Comparison of ENCODE assay signal across 11 mouse cellular contexts in genomic region chr1:172617365-172618076, GRCm38 (mm10). TPM values are rescaled to one million over a fixed set of nuclear protein-coding genes. Genes with fewer than 3 reads are reported as not detected.
DNase-seq lines count a peak whose midpoint lies in the region; ATAC-seq lines count a peak whose summit lies in the region.
"Had no signal": no experiment of that assay in that cellular context is flagged by ENCODE, and none has a peak within 500 bp of the region (broad histone marks: within the 10 kb centered on the region; RNA-seq: fewer than 3 reads in every experiment).

No protein-coding gene starts in this region.

- 41% methylated on average over 14 of the region's 14 CpGs for WGBS in heart, embryonic 11.5 days (ENCODE audit: insufficient replicate concordance)
- WGBS in hindbrain, embryonic 13.5 days: 18% methylated on average over 14 of the region's 14 CpGs
- WGBS in midbrain, embryonic 14.5 days: 43% methylated on average over 14 of the region's 14 CpGs

- H3K4me3 ChIP-seq in heart, embryonic 11.5 days (ENCODE audit: low read depth, low read length): peak overlapping the region; percentile 25; the same call in 1 of the 2 replicates
- H3K4me3 ChIP-seq in hindbrain, embryonic 13.5 days: peak overlapping the region; percentile 47
- no peak overlapping the region; the same call in 1 of the 2 replicates for H3K4me3 ChIP-seq in midbrain, embryonic 14.5 days (replicated peaks; ENCODE audit: low read depth, low read length)

- H3K4me1 ChIP-seq in heart, embryonic 11.5 days (ENCODE audit: control insufficient read depth, insufficient read depth, low read length): peaks cover 3% of the 10 kb centered on the region; the same call in 1 of the 2 replicates
- H3K4me1 ChIP-seq in hindbrain, embryonic 13.5 days (replicated peaks): peaks cover 15% of the 10 kb centered on the region
- peaks cover 16% of the 10 kb centered on the region for H3K4me1 ChIP-seq in midbrain, embryonic 14.5 days (ENCODE audit: control insufficient read depth, insufficient read depth, low read length)

- intact Hi-C loops in heart, postnatal 10 days (cut with DNase I): loop anchor here (5.0 kb wide), 1 partner anchor 205 kb away; no protein-coding TSS in a partner anchor

- H3K36me3 ChIP-seq in heart, embryonic 11.5 days (ENCODE audit: control insufficient read depth, insufficient read depth, low read length): no peaks in the 10 kb centered on the region
- H3K36me3 ChIP-seq in hindbrain, embryonic 13.5 days: no peaks in the 10 kb centered on the region
- no peaks in the 10 kb centered on the region for H3K36me3 ChIP-seq in midbrain, embryonic 14.5 days (ENCODE audit: control insufficient read depth, insufficient read depth, low read length)

- no peak overlapping the region for H3K9ac ChIP-seq in heart, embryonic 11.5 days (ENCODE audit: low read depth, low read length)
- H3K9ac ChIP-seq in hindbrain, embryonic 13.5 days: peak overlapping the region; percentile 75; the same call in 1 of the 2 replicates
- no peak overlapping the region for H3K9ac ChIP-seq in midbrain, embryonic 14.5 days (replicated peaks; ENCODE audit: low read length)

- H3K4me2 ChIP-seq in heart, embryonic 11.5 days: peak overlapping the region; percentile 67
- peak overlapping the region; percentile 79 for H3K4me2 ChIP-seq in hindbrain, embryonic 13.5 days
- H3K4me2 ChIP-seq in midbrain, embryonic 14.5 days (ENCODE audit: low read length): peak overlapping the region; percentile 71

- H3K27ac ChIP-seq in heart, embryonic 11.5 days (ENCODE audit: low read depth, low read length): no peak overlapping the region
- no peak overlapping the region for H3K27ac ChIP-seq in hindbrain, embryonic 13.5 days
- no peak overlapping the region for H3K27ac ChIP-seq in midbrain, embryonic 14.5 days (replicated peaks; ENCODE audit: low read depth, low read length)

- DNase-seq in heart, postnatal 10 days: no peak
- DNase-seq in embryo, embryonic 10.5 days (ENCODE audit: low spot score): peak; percentile 69
- no peak for DNase-seq in midbrain, embryonic 14.5 days
- DNase-seq in natural killer cell, adult 2 months (ENCODE audit: low spot score in 2 of 2): no peak
- no peak for DNase-seq in ovary, postnatal 14 days (ENCODE audit: low spot score)
- DNase-seq: kidney, adult 8-10 months had no signal

- H3K9me3 ChIP-seq in heart, embryonic 11.5 days (replicated peaks; ENCODE audit: control insufficient read depth, low read length): no peaks in the 10 kb centered on the region
- H3K9me3 ChIP-seq in hindbrain, embryonic 13.5 days: no peaks in the 10 kb centered on the region
- H3K9me3 ChIP-seq in midbrain, embryonic 14.5 days (ENCODE audit: control insufficient read depth, low read length): no peaks in the 10 kb centered on the region

- ATAC-seq in heart, embryonic 11.5 days (replicated peaks; ENCODE audit: insufficient number of reproducible peaks, low FRiP score, low TSS enrichment): no peak
- peak; percentile 60 for ATAC-seq in hindbrain, embryonic 13.5 days (ENCODE audit: low FRiP score)
- peak; percentile 15; the same call in 1 of the 2 replicates for ATAC-seq in midbrain, embryonic 14.5 days (ENCODE audit: low FRiP score, low TSS enrichment)
- no peak for ATAC-seq in megakaryocyte progenitor cell, adult 5-6 weeks (replicated peaks; ENCODE audit: poor library complexity)

- no peaks in the 10 kb centered on the region for H3K27me3 ChIP-seq in heart, embryonic 11.5 days (ENCODE audit: control insufficient read depth, insufficient read depth, low read length)
- no peaks in the 10 kb centered on the region for H3K27me3 ChIP-seq in hindbrain, embryonic 13.5 days
- no peaks in the 10 kb centered on the region for H3K27me3 ChIP-seq in midbrain, embryonic 14.5 days (ENCODE audit: control insufficient read depth, insufficient read depth, low read length)

RNA-seq across cellular contexts. Expression of gene Fcrl6, which starts 15.2 kb away (rescaled TPM):
- polyA plus RNA-seq in heart, embryonic 11.5 days (2014; fragmentation: Nextera tagmentation; extraction: Ambion mirVana): not detected in 2 replicates
- total RNA-seq in heart, postnatal 10 days (2021): not detected
- not detected in 2 replicates for polyA plus RNA-seq in hindbrain, embryonic 13.5 days (2015; fragmentation: Nextera tagmentation; extraction: Ambion mirVana)
- 0.14 TPM in 1 of 2 replicates, not detected in the other for polyA plus RNA-seq in midbrain, embryonic 14.5 days (2014; fragmentation: Nextera tagmentation; extraction: Ambion mirVana)
- not detected in 2 replicates for total RNA-seq in megakaryocyte progenitor cell, adult 5-6 weeks (2015)
- not detected in 2 replicates for total RNA-seq in megakaryocyte progenitor cell, adult 5-6 weeks (2017)
- total RNA-seq: megakaryocyte, adult 5-6 weeks had no signal
- polyA plus RNA-seq: small intestine, adult 2 months had no signal

RNA-seq across cellular contexts. Expression of gene Dusp23, which starts 15.2 kb away (rescaled TPM):
- 11.8 and 14.5 TPM in 2 replicates for polyA plus RNA-seq in heart, embryonic 11.5 days (2014; fragmentation: Nextera tagmentation; extraction: Ambion mirVana)
- 1 to 10 TPM; 6.3 to 6.8 TPM for total RNA-seq in heart, postnatal 10 days (2021)
- polyA plus RNA-seq in hindbrain, embryonic 13.5 days (2015; fragmentation: Nextera tagmentation; extraction: Ambion mirVana): 8.9 and 11.0 TPM in 2 replicates
- 6.3 and 8.7 TPM in 2 replicates for polyA plus RNA-seq in midbrain, embryonic 14.5 days (2014; fragmentation: Nextera tagmentation; extraction: Ambion mirVana)
- total RNA-seq in megakaryocyte progenitor cell, adult 5-6 weeks (2015): 18.0 and 21.6 TPM in 2 replicates
- total RNA-seq in megakaryocyte progenitor cell, adult 5-6 weeks (2017): 2.5 and 3.5 TPM in 2 replicates

RNA-seq across cellular contexts. Expression of gene Slamf8, which starts 27.2 kb away (rescaled TPM):
- polyA plus RNA-seq in heart, embryonic 11.5 days (2014; fragmentation: Nextera tagmentation; extraction: Ambion mirVana): not detected in 2 replicates
- not detected for total RNA-seq in heart, postnatal 10 days (2021)
- not detected in 2 replicates for polyA plus RNA-seq in hindbrain, embryonic 13.5 days (2015; fragmentation: Nextera tagmentation; extraction: Ambion mirVana)
- 0.42 TPM in 1 of 2 replicates, not detected in the other for polyA plus RNA-seq in midbrain, embryonic 14.5 days (2014; fragmentation: Nextera tagmentation; extraction: Ambion mirVana)
- 0.46 TPM in 1 of 2 replicates, not detected in the other for total RNA-seq in megakaryocyte progenitor cell, adult 5-6 weeks (2015)
- total RNA-seq in megakaryocyte progenitor cell, adult 5-6 weeks (2017): 0.41 TPM in 1 of 2 replicates, not detected in the other

Comparison
In these comparisons a context has a peak if more than half of its experiments do, and no peak if none do; other contexts are left out.
1. ATAC-seq: peak in hindbrain, embryonic 13.5 days (single experiment) and midbrain, embryonic 14.5 days (single experiment); none in heart, embryonic 11.5 days (single experiment) and megakaryocyte progenitor cell, adult 5-6 weeks (single experiment).
2. Peak in every context shown above with its lines, with median percentiles within 50 percentile points of each other: H3K4me2 ChIP-seq.